Mouse (Mus musculus) CD4-positive naive resting alpha-beta T cell, adult 76 days (primary cell): ENCODE data around the gene Prss23. TPM values are rescaled to one million over a fixed set of nuclear protein-coding genes. Genes with fewer than 3 reads are reported as not detected.

ENCODE experiments used
- total RNA-seq: library from RNA; stranded (reverse); gene quantifications from one replicate; pipeline ENCODE4 v1.2.4, GENCODE M21; 2023

Prss23 gene
- not detected for total RNA-seq

GRCm38 (mm10) chr7:89526731-89527429, at the start of gene Prss23:
Gene Prss23 (minus strand): TSS chr7:89527187.

Other genes with a start within 250 kb of the Prss23 start
- 55.3 TPM for gene Tmem135, start 123.0 kb downstream of the Prss23 start, total RNA-seq
- gene Fzd4, start 122.8 kb downstream of the Prss23 start, total RNA-seq = 0.18 TPM
- not detected for gene Me3, start 105.2 kb upstream of the Prss23 start, total RNA-seq